25 mouse cellular contexts compared by ENCODE assay signal in the genomic region with DNA sequence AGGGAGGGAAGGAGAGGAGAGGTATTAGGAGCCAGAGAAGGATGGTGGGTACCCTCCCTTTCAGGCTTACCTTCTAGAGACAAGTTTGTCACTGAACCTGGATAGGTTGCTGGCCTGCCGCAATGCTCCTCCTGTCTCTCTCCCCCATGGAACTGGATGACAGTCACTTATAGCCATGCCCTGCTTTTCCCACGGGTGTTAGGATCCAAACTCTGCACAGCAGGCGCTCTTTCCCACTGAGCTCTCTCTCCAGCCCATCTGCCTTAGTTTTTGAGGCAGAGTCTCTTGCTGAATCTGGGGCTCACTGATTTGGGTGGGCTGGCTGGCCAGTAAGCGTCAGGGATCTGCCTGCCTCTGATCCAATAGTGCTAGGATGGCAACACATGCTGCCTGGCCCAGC. TPM values are rescaled to one million over a fixed set of nuclear protein-coding genes. Genes with fewer than 3 reads are reported as not detected.
DNase-seq lines count a peak whose midpoint lies in the region; ATAC-seq and TF ChIP-seq lines count a peak whose summit lies in the region.
"Had no signal": no experiment of that assay in that cellular context is flagged by ENCODE, and none has a peak within 500 bp of the region (broad histone marks: within the 10 kb centered on the region; RNA-seq: fewer than 3 reads in every experiment).

No protein-coding gene starts in this region.

- no peak for DNase-seq in cerebellum, postnatal 4 days (ENCODE audit: low spot score in 2 of 2)
- DNase-seq in left cerebral cortex, adult 18-20 months (ENCODE audit: low spot score in 2 of 2) = peak; percentile 9 to 25
- no peak for DNase-seq in left cerebral cortex, adult 11 months (ENCODE audit: low spot score)
- peak; percentile 68 to 71 for DNase-seq in cerebellum, adult 2 months
- DNase-seq in cerebellum, postnatal 36 days = peak; percentile 51 to 60
- no peak for DNase-seq in urinary bladder, postnatal 14 days (ENCODE audit: low spot score)
- no peak for DNase-seq in B cell, adult 2 months
- DNase-seq: adrenal gland, postnatal 14 days; gastrocnemius, adult 2 months; heart, postnatal 10 days; kidney, adult 18-20 months; liver, postnatal 0 days; lung, postnatal 10 days; thymus, adult 2 months had no signal

- 28% methylated on average over 4 of the region's 4 CpGs for WGBS in cerebellum, adult 2 months

- ATAC-seq in cerebellum, adult (ENCODE audit: insufficient number of reproducible peaks, low FRiP score, low TSS enrichment) = peak; percentile 62; the same call in 1 of the 2 replicates
- ATAC-seq: activated CD4-positive, CD25-positive, alpha-beta regulatory T cell, adult 4 months; CD4-positive, CD25-positive, alpha-beta regulatory T cell, adult 4 months; forebrain, embryonic 14.5 days; liver, postnatal 0 days had no signal

- no peak for TF ChIP-seq POLR2A in cerebellum, adult 2 months (IDR thresholded peaks at IDR 0.05; ENCODE audit: borderline replicate concordance, insufficient read depth, low read length)

- H3K4me3 ChIP-seq in cerebellum, adult 2 months (replicated peaks; ENCODE audit: insufficient read depth, low read depth, low read length) = no peak overlapping the region
- H3K4me3 ChIP-seq: embryonic facial prominence, embryonic 12.5 days; erythroblast, embryonic 14.5 days; gastrocnemius, adult 2 months; hindbrain, embryonic 12.5 days; limb, embryonic 10.5 days; midbrain, embryonic 12.5 days; neural tube, embryonic 12.5 days had no signal

- H3K27me3 ChIP-seq in cerebellum, adult 2 months (ENCODE audit: control insufficient read depth, insufficient read depth, low read length) = no peaks in the 10 kb centered on the region
- H3K27me3 ChIP-seq: embryonic facial prominence, embryonic 12.5 days; hindbrain, embryonic 12.5 days; midbrain, embryonic 12.5 days; neural tube, embryonic 12.5 days had no signal

- peak overlapping the region; percentile 80 for H3K27ac ChIP-seq in cerebellum, adult 2 months (ENCODE audit: insufficient read depth, low read length)
- H3K27ac ChIP-seq: embryonic facial prominence, embryonic 12.5 days; gastrocnemius, adult 2 months; hindbrain, embryonic 12.5 days; kidney, postnatal 0 days; limb, embryonic 10.5 days; midbrain, embryonic 12.5 days; neural tube, embryonic 12.5 days had no signal

- no peak for TF ChIP-seq CTCF in cerebellum, adult 2 months (IDR thresholded peaks at IDR 0.05; ENCODE audit: borderline replicate concordance, insufficient read depth, low read depth, low read length)

- H3K4me1 ChIP-seq in cerebellum, adult 2 months (ENCODE audit: control insufficient read depth, insufficient read depth, low read length) = peaks cover 19% of the 10 kb centered on the region
- H3K4me1 ChIP-seq: embryonic facial prominence, embryonic 12.5 days; hindbrain, embryonic 12.5 days; limb, embryonic 10.5 days; midbrain, embryonic 12.5 days; neural tube, embryonic 12.5 days had no signal

RNA-seq across cellular contexts. Expression of a gene that starts 23.5 kb away (rescaled TPM):
- total RNA-seq in left cerebral cortex, adult 18-20 months (2021) = 100 to 1,000 TPM in 1 of 2 experiments, 10 to 100 TPM in 1; 99.8 to 122 TPM
- 40.3 and 40.6 TPM in 2 replicates for polyA plus RNA-seq in cerebellum, adult 2 months (2012; rRNA removed)

Comparison
In these comparisons a context has a peak if more than half of its experiments do, and no peak if none do; other contexts are left out.
1. DNase-seq: peak in left cerebral cortex, adult 18-20 months (2 of 2), cerebellum, adult 2 months (2 of 2) and cerebellum, postnatal 36 days (2 of 2); none in cerebellum, postnatal 4 days (0 of 2), left cerebral cortex, adult 11 months (single experiment), urinary bladder, postnatal 14 days (single experiment) and B cell, adult 2 months (0 of 2).